Mouse (Mus musculus) myocyte (in vitro differentiated cells): ENCODE measurements at regions not wholly inside any gene's neighbourhood (a gene's known extent, or its start where the extent isn't known, plus 50 kb on each side); places are given as distances from the start of the nearest gene placed in this dataset.

Experiments
- E2F4 ChIP-seq: IDR thresholded peaks from one replicate; pipeline ENCODE4 v1.6.1; 2011; ENCODE audit warnings: mild to moderate bottlenecking, control low read depth, moderate library complexity; ENCODE audit not compliant: insufficient read depth
- POLR2A ChIP-seq: IDR thresholded peaks from one replicate; pipeline ENCODE4 v1.6.1; 2011; ENCODE audit warnings: low read depth, mild to moderate bottlenecking, control low read depth, moderate library complexity; ENCODE audit not compliant: insufficient read length

- TF ChIP-seq POLR2A (no peak), E2F4 (no peak)
Measured at GRCm38 (mm10) chr3:34458766-34459165, 191.4 kb upstream of the Sox2 start.
